Mouse (Mus musculus): Measurements from ENCODE around the gene Galnt15. TPM values are rescaled to one million over a fixed set of nuclear protein-coding genes. Genes with fewer than 3 reads are reported as not detected.

Gene Galnt15
- total RNA-seq, 2 experiments from 2014 or later, result 12.8 to 17.8 TPM

DNA sequence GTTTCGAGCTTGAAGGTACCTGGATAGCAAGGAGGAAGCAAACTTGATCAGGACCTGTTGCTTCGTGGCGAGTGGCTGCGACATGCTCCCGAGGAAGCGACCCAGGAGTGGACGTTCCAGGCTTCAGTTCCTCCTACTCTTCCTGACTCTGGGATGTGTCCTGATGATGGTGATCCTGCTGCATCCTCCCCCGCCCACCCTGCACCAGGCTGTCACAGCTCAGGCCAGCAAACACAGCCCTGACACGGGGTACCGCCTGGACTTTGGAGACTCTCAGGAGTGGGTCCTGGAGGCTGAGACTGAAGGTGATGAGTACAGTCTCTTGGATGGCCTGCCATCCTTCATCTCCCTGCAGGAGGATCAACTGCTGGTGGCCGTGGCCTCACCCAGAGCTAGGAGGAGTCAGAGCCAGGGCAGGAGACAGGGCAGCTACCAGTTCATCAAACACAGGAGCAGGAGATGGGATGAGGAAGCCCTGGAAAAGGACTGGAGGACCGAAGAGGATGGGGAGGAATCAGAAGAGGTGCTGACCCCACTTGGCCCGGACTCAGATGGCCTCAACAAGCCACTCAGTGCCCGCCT lies 713 bp downstream of the Galnt15 start:
- DNase-seq, result peak; percentile 40 to 42
- intact Hi-C loops (cut with DNase I), result no loop called here

DNA sequence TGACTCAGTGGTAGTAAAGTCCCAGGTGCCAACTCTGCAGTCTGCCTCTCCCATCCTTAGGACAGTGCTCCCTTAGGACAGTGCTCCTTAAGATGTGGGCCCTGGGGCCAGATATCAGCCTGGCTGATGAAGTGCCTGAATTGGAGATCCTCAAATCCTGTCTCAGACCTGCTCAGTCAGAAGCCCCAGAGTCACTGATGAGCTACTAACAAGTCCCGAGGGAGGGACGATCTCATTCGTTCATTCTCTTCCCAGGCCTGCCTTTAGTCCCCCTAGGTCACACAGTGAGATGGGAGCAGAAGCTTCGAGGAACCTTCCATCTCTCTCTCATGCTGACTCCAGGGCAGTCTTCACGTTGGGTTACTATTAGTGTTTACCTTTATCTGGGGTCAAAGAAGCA lies 1.3 kb downstream of the Galnt15 start:
- DNase-seq, result no peak
- intact Hi-C loops (cut with DNase I), result loop anchor here (5.0 kb wide), 1 partner anchor 368 kb away; no protein-coding TSS in a partner anchor

DNA sequence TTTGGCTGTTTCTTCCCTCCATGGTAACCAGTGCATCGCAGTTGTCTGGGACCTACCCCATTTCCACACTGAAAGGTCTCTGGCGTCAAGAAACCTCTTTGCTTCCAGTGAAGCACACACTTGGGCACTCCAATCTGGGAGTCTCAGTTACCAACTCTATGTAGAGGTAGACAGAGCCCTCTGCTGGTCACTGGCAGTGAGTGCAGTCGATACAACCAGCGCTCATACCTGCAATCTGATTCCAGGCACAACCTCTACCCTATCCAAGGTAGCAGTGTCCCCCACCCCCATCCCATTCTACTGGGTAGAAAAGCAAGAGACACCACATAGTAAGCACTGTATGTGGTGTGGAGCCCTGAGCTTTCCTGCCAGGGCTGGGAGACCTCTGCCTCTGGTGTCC lies 3.7 kb downstream of the Galnt15 start:
- intact Hi-C loops (cut with DNase I), result loop anchor here (1.0 to 5.0 kb wide), 4 partner anchors 45 to 370 kb away; no protein-coding TSS in a partner anchor

DNA sequence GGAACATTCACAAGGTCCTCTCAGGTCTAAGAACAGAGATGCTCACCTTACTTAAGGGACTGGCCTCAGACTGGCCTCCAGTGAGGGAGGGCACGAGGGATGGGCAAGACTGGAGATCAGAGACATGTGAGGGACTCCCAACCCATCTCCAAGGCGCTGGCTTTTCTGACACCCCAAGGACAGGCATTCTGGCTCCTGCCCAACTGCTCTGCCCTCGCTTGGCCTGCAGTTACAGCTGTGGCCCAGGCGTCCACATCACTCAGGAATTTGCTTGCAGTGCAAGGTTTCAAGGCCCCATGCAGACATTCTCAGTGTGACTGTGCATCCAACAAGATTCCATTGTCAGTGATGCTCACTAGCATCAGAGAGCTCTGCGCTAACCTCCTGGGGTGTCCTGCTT lies 7.7 kb downstream of the Galnt15 start:
- intact Hi-C loops (cut with DNase I), result no loop called here
- DNase-seq, result no peak

More for the DNA sequence above, 3.7 kb downstream of the Galnt15 start:
- DNase-seq, result peak; percentile 66 to 78

DNA sequence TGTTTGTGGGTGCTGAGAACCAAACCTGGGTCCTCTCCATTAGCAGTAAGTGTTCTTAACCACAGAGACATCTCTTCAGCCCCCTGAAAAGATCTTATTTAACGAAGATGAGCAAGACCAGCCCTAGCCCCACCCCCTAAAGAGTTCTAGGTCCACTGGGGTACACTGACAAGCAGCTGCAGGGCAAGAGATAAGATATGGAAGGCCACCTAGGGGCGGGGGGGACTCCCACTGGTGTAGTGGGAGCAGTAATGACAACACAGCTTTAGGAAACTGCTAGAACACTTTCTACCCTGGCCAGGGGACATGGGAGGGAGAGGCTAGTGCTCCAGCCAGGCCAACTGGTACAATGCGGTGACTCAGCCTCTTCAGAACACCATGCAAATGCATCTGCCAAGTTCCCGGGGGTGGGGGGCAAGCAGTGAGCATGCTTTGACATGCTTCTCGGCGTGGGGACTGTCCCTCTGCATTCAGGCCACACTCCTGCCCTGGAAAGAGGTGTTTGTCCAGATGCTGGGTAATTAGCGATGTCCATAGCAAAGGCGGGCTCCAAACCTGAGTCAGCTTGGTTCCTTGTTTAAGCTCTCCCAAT lies 9.0 kb downstream of the Galnt15 start:
- intact Hi-C loops (cut with DNase I), result no loop called here
- no peak for DNase-seq

DNA sequence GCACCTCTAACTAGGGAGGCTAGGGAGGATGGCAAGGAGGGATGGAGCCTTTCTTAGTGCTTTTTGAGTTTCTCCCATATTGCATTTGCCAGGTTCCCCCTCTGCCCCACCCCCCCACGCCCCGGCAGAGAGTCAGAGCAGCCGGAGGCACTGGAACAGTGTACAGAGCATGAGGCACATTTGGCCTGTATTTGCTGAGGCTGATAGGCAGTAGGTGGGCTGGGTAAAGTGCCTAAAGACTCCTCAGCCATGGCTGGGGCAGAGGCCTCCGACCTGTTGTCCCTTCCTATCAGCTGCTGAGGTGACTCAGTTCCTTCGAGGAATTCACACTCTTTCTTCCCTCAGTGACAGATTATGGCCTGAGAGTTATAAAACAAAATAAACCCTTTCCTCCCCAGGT lies 13.3 kb downstream of the Galnt15 start:
- intact Hi-C loops (cut with DNase I), result no loop called here
- no peak for DNase-seq

DNA sequence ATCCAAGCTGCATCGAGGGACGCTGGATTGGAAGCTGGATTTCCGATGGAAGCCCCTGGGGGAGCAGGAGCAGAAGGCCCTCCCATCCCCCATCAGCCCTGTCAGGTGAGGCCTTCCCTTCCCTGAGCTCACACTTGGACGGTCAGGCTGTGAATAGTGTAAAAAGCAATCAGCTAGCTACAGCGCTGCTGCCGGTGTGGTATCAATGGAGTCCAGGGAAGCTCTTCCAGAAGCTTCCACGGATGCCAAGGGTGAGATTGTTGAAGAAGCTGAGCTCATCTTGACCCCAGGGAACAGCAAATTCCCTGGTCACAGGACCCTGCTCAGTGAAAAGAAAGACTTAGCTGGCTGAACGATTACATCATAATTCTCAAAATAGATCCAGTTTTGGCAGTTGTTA lies 17.6 kb downstream of the Galnt15 start:
- DNase-seq, result peak in 1 of 2 experiments; percentile 21
- intact Hi-C loops (cut with DNase I), result no loop called here

DNA sequence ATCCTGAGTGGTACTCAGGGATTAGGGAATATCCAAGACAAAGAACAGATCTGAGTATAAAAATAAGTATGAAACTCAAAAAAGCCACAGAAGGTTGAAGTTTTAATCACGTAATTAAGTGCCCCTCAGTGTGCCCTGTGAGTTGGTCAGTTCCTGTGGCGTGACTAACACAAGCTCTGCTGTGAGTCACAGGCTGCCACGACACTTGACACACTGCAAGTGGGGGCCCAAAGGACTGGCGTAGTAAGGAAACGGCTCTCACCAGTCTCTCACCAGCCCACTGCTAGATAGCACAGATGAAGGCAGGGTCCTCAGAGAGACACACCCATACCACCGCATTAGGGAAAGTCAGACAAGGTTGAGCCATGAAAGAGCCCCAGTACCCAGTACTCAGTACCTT lies 21.4 kb downstream of the Galnt15 start:
- intact Hi-C loops (cut with DNase I), result no loop called here
- DNase-seq, result no peak

DNA sequence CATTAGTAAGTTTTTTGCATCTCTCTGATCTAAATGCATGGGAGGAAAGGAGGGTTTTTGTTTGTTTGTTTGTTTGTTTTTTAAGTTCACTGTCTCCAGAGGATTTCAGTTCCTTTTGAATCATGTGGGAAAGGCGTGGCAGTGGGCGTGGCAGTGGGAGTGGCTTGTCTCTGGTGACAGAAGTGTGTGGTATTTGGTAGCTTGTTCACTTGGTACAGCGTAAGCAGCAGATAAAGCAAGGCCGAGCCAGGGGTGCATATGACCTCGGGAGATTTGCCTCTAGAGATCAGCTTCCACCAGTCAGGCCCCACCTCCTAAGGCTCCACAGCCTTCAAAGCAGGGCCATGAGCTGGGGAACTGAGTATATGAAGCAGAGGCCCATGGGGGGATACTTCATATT lies 25.1 kb downstream of the Galnt15 start:
- intact Hi-C loops (cut with DNase I), result no loop called here

DNA sequence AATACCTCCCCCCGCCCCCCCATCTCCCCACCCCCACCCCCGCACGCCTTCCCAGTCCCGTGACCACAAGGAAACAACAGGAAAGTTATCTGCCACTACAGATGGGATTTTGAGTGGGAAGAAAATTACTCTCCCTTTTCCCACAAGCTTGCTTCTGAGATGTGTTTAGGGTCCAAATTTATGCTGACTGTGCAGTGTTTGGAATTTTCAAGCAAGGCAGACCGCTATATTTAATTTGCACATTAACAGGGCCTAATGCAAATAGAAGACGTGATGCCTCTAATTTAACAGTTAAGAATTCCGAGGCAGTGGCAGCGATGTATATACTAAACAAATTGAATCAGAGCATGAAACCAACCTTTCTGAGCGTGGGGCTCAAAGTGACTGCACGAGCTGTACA lies 26.0 kb downstream of the Galnt15 start:
- DNase-seq, result no peak
- intact Hi-C loops (cut with DNase I), result no loop called here

More for the DNA sequence above, 25.1 kb downstream of the Galnt15 start:
- DNase-seq, result no peak

DNA sequence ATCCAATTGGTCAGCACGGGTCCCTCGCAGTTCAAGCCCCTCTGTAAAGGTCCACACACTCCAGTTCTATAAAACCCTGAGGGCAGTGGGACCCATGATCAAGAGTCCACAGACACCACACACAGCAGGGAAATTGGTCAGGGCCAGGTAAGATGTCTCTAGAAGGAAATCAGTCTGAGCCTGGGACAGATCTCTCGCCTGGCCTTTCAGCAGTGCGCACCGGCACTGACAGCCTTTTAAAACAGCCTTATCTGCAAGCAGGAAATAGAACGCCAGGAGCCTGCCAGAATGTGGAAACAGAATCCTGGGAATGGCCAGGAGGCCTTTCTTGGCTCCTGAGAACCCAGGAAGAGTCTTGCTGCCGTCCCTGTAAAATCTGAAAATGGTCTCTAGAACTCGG lies 27.0 kb downstream of the Galnt15 start:
- peak; percentile 27 to 48 for DNase-seq
- intact Hi-C loops (cut with DNase I), result no loop called here

DNA sequence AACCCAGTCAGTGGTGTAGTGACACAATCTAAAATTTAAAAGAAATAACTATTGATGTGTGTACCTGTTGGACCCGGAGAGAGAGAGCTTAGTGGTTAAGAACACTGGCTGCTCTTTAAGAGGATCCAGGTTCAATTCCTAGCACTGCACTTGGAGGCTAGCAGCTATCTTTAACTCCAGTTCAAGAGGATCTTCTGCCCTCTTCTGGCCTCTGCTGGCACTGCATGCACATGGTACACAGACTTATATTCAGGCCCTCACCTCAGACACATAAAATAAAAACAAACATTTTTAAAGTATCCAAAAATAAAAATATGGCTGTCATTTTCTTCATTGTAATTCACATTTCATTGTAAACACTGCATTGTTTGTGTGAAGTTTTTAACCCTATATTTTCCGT lies 27.9 kb downstream of the Galnt15 start:
- intact Hi-C loops (cut with DNase I), result no loop called here
- peak; percentile 35 to 61 for DNase-seq

DNA sequence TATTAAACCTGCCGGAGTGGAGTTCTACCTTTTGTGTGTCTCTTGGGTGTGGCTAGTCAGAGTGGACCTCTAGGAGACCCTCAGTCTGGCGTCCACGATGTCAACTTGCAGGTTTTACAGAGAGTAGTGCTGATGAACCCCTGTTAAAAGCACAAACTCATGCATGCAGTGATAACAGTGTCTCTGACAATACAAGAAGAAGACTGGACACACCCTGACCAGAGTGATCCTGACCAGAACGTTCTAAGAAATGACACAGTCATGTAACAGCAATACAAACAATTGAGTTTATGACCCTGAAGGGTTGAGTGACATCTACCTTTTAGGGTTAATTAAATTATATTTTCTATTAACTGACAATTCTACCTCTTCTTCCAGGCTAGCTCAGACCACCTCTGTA lies 28.9 kb downstream of the Galnt15 start:
- DNase-seq, result no peak
- intact Hi-C loops (cut with DNase I), result no loop called here

DNA sequence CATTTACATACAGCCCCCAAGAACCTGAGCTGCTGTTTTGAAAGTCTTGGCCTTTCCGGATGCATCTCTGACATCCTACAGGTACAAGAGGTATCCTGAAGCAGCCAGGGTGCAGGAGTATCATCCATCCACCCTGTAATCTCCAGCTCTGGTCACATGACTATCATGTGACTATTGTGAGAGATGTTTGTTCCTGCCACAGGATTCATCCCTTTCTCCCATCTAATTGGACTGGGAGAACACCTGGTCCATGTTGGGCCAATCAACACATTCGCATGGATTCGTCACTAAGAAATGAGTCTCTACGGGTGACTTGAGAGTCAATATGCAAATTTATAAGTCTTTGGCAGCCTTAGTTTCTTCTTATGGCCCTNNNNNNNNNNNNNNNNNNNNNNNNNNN lies 32.6 kb downstream of the Galnt15 start:
- intact Hi-C loops (cut with DNase I), result no loop called here

DNA sequence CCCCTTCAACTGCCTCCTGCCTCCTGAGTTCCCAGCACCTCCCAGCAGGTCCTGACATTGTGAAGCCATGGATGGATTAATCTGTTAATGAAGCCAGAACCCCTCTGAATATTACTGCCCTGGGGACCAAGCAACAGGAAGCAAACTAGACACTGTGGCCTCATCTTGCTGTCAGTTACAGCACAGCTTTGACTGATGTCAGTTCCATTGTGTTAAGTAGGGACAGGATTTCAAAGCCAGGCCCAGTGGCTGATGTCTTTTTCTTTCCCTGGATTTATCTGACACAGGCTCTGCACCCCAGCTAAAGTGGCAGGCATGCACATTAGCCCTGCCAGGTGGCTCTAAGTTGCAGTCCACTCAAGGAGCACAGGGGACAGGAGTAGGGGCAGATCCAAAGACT lies 44.0 kb downstream of the Galnt15 start:
- no peak for DNase-seq
- intact Hi-C loops (cut with DNase I), result no loop called here

More for the DNA sequence above, 32.6 kb downstream of the Galnt15 start:
- DNase-seq, result no peak

DNA sequence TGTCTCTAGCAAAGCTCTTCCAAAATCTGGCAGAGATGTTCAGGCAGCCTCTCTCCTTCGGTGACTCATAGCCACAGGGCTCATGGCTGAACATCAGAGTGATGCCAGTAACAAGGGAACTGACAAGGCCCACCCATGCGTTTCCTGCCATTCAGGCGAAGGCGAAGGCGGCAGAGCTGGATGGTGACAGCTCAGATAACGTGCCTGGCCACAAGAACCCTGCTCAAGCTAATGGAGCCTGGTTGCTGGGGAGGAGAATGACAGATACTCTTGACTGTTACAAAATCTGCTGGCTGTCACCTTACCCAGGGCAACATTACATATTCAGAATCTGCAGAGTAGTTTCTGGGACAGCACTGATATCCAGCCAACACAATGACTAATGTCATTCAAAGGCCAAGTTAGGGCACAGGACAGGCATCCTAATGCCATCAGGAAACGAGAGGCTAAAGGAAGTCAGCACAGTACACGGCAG lies 44.5 kb downstream of the Galnt15 start:
- DNase-seq, result peak; percentile 61 to 62
- intact Hi-C loops (cut with DNase I), result no loop called here

DNA sequence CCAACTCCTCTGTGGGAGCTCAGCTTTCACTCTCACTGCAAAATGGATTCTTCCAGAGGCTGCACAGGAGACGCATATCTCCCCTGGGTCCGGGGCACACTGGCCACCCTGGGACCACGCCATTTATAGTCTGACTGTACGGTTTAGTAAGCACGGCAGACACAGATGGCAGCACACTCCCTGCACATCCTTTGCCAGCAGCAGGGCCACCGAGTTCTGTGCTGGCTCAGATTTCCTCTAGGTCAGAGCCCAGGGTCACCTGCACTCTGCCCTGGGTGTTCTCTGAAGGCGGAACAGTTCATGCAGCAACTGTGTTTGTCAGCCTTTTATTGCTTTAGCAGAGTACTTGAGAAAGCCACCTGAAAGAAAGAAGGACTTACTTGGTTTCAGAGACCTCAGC lies 45.1 kb downstream of the Galnt15 start:
- DNase-seq, result no peak
- intact Hi-C loops (cut with DNase I), result no loop called here

DNA sequence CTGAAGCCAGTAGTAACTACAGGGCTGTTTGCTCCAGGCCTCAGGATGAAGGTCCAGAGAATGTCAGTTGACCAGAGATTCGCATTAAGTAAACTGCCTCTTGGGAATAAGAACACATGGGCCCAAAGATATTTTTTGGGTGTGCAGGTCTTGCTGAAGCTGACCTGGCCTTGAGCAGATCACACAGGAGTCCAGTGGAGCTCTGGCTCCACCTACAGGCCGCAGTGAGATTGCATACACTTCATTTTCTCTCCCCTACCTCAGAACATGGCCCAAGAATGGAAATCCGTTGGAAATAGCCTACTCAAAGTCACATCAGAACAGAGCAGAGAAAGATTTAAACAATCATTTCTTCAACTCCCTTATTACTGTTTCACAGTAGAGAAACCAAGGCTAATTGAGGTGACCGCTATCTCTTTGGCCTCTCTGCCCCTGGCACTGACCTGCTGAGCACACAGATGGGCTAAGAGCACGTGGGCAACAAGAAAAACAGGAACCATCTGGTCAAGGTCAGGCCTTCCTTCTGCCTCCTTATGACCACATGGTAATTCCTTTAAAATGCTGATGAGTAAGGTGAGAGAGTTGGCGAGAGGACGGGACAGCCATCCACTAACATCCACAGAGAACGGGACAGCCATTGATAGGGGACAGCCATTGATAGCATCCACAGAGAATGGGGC lies 48.2 kb downstream of the Galnt15 start:
- peak; percentile 80 to 86 for DNase-seq
- intact Hi-C loops (cut with DNase I), result loop anchor here (1.0 to 2.0 kb wide), 4 partner anchors 45 to 420 kb away; no protein-coding TSS in a partner anchor

DNA sequence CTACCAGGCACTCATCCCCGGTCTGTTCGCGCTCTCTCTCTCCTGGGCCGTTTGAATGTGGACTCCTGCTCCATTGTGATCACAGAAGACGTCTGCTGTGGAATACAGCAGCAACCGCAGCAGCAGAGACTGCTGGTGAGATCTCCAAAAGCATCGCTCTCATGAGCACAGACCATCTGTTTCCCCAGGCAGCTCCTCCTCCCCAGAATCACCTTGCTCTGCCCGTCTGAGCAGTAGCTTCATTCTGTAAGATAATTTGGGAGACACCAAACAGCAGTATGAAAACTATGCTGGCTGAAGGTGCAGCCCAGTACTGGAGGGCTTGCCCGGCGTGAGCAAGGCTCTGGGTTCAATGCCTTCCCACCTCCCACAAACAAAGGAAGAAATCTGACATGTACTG lies 52.2 kb downstream of the Galnt15 start:
- no peak for DNase-seq
- intact Hi-C loops (cut with DNase I), result no loop called here

DNA sequence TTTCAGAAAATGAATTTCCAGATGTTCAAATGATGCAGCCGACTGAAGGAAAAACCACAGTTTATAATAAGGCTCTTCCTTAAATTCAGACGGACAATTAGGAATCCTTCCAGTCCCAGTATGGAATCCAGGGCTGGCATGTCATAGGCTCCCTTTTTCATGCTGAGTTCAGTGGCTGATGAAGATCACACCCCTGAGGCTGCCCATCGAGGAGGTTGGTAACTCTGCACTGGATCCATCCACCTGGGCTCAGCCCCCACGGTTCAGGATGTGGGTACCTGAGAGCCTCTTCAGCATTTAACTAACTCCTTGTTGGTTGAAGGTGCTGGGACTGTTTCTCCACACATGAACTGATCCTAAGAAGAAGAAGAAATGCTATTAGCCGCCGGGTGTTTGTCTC lies 54.1 kb downstream of the Galnt15 start:
- intact Hi-C loops (cut with DNase I), result no loop called here
- no peak for DNase-seq

DNA sequence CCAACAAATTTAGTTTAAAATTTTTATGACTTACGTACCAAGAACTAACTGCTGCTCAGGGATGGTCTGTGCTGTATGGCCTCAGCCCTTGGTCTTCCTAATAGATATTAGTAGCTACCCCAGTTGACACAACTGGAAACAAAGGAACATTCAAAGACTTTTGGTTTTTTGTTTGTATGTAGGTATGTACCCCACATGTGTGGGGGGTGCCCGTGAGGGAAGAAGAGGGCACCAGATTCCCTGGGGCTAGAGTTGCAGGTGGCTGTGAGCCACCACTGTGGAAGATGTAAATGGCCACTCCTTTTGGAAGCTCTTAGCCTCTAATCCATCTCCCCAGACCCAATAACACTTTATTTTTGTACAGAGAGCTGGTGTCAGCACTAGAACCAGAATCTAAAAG lies 54.7 kb downstream of the Galnt15 start:
- intact Hi-C loops (cut with DNase I), result no loop called here
- DNase-seq, result no peak
